Mouse (Mus musculus) 3T3-L1 (cell line): ENCODE measurements around the gene Tbx21.

Source experiments
- DNase-seq: peaks from one replicate; pipeline ENCODE4 v3.0.0-alpha.2; 2015; ENCODE audit warnings: low read depth, low spot score

The Tbx21 gene

DNA sequence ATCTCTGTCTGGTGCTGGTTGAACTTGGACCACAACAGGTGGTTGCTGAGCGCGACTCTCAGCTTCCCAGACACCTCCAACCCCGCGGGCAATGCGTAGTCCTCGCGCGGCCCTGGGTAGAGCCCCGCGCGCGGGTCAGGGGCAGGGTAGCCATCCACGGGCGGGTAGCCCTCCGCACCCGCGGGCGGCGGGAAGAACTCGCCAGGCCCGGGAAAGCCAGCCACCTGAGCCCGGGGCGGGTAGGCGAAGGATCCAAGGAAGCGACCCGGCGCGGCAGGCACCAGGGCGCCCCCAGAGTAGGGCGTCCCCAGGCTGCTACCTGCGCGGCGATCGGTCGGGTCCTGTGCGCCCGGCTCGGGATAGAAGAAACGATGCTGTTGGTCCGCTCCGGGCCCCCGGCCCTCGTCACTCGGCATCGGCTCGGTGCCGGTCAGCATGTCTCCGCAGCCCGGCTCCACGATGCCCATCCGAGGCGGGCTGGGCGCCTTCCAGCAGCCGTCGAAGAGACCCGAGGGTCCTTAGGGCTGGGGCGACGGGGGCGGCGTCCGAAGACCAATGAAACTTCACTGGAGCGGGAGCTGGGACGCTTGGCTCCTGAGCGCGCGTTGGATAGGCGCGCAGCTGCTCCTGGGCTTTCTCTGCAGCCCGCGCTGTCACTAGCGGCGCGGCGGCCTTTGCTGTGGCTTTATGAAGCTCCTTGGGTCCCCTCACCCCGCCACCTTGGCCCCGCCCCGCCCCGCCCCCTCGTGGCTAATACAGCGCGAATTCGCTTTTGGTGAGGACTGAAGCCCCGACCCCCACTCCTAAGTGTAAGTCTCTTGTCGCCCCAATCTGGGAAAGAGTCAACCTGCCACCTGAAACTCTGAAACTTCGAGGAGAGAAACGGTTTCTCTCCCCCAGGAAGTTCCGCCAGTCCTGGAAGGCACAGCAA, at the start of gene Tbx21:
TSS of gene Tbx21 (minus strand) at position 661 of the 931 bp plus-strand sequence.
- no peak for DNase-seq

GRCm38 (mm10) chr11:97160341-97160740, 45.2 kb upstream of the Tbx21 start:
- no peak for DNase-seq

DNA sequence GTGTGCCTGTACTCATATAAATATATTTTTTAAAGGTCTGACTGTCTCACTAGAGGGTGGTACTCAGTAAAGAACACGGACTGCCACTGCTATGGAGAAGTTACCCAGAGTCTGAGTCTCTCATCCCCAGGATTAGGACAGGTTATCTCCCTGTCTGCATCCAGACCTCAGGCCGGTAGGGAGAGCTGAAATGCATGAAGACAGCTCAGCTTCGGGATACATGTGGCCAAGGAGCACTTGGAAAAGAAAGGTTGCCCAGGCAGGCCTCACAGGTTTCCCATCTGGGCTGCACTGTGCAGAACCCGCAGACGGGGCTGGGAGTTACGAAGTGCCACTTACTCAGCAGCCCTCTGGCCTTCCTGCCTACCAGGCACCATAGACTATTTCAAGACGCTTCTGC, 41.9 kb upstream of the Tbx21 start:
- no peak for DNase-seq

GRCm38 (mm10) chr11:97152662-97153287, 37.6 kb upstream of the Tbx21 start:
- DNase-seq, result peak; percentile 82

DNA sequence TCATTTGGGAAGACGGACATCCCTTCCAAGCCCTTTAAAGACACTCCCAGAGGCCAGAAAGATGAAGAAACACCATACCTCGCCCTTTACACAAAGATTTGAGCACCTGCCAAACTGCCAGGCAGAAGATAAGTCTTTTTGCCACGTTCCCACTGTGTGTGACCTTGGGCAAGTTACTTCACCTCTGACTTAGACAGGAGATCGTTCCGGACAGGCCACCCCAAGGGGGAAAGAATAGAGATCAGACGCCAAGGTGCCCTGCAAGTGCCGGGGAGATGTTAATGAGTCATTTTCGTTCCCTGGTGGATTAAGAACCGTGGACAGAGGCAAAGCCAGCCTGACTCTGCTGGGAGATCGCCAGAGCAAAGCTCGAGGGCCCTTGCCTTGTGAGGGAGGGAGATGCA, 36.9 kb upstream of the Tbx21 start:
- peak; percentile 91 for DNase-seq

DNA sequence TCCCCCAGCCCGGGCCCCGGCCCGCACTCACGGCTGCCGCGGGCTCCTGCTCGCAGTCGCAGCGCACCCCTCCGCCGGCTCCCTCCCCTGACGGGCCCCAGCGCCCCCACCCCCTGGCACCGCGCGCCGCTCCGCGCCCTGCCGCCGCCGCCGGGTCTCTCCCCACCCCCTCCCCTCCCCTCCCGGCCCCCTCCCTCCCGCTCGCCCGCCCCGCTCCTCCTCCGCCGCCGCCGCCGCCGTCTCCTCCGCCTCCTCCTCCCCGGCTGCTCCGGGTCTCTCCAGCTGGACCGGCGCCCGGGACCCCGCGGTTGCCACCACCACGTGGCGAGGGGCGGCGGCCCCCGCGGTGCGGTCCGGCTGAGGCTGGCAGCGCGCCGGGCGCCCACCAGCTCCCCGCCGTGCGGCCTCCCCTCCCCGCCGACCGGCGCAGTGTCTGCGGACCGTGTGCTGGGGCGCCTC, 36.2 kb upstream of the Tbx21 start, which contains the start of gene Tbkbp1:
TSS of gene Tbkbp1 (minus strand) at position 153 of the 459 bp plus-strand sequence.
- DNase-seq, result no peak

- no peak for DNase-seq
Observed at GRCm38 (mm10) chr11:97150411-97151330, 35.5 kb upstream of the Tbx21 start.

DNA sequence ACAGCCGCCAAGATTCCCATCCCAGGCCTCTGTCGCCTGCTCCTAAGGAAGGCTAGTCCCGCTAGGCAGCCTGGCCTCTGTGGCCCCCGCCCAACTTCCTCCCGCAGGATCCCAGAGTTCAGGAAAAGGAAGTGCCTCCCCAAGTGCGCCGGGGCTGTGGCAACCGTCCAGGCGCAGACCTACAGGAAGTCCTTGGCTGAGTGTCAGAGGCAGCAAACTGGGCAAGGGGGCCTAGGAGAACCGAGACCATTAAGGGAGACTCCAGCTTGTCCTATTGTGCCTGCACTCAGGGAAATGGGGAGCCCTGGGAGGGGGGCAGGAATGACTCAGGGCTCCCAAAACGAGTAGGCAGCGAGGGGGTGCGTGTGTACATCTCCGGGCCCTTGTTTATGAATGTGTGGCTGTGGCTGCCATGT, 34.9 kb upstream of the Tbx21 start:
- DNase-seq, result no peak

- no peak for DNase-seq
Observed at GRCm38 (mm10) chr11:97149026-97149425, 33.9 kb upstream of the Tbx21 start.

DNA sequence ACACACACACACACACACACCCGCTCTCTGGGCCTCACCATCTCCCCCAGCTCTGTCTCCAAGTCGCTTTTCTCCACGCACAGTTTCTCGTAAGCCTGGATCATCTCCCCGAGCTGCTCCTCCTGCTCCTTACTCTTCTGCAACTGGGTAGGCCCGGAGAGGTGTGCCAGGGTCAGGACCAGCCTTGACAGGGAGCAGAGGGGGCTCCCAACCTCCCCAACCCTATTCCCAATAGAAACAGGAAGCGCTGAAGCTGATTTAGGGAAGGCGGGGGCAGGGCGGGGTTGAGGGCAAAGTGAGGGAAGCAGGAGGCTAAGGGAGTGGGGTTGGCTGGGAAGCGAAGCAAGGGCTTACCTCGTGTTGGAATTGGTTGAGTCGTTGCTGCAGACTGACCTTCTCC, 33.5 kb upstream of the Tbx21 start:
- DNase-seq, result no peak

GRCm38 (mm10) chr11:97147333-97147732, 32.2 kb upstream of the Tbx21 start:
- DNase-seq, result no peak

DNA sequence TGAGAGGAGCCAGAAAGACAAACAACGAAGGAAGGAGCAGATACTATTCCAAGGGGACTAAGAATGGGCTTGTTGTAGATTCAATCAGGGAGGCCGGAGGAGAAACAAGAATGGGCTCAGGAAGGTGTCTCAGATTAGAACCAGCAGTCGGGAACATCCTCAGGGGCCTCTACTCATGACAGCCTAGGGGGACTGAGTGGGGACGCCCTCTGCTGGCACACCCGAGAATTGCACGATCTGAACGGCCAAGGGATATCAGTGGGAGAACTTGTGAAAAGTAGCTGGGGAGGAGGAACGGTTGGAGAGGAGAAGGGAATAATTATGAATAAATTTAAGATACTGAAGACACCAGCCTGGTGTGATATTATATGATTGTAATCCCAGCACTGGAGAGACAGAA, 31.6 kb upstream of the Tbx21 start:
- DNase-seq, result peak; percentile 75

DNA sequence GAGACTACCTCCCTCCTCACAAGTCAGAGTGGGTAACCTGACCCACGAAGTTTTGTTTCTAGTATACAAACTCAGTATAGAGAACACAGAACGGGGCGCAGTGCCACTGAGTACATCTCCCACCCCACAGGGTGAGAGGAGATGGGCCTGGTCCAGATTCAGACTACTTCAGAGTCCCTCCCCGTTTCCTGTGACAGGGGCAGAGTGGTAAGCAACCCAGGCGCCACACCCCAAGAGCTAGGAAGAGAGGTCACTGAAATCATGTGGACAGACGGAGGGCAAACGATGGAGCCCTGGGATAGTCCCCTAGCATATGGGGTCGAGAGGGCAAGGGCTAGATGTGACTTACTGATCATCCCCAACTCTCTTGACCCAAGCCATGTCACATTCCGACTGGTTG, 30.8 kb upstream of the Tbx21 start:
- DNase-seq, result no peak

DNA sequence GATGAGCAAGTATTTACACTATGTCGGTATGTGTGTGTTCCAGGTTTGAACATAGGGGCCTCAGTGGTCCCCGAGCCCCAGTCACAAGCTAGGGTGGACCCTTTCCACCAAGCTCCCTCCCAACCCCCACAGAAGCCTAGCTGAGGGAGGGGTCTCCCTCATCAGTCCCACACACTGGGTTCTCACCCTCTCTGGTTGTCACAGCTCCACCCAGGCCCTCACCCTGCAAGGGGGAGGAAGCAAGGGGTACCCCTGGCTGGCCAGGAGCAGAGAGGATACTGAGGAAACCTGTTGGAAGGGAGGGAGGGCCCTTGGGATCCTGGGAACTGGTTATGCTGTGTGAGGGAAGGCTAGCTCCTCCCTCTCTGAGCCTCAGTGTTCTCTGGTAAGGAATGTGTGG, 30.2 kb upstream of the Tbx21 start:
- no peak for DNase-seq

- no peak for DNase-seq
Observed at GRCm38 (mm10) chr11:97143196-97143900, 28.2 kb upstream of the Tbx21 start.

GRCm38 (mm10) chr11:97142159-97142608, 27.1 kb upstream of the Tbx21 start:
- no peak for DNase-seq

- DNase-seq, result peak; percentile 84
Observed at GRCm38 (mm10) chr11:97140811-97141210, 25.7 kb upstream of the Tbx21 start.

- DNase-seq, result no peak
Observed at GRCm38 (mm10) chr11:97139256-97139655, 24.1 kb upstream of the Tbx21 start.

DNA sequence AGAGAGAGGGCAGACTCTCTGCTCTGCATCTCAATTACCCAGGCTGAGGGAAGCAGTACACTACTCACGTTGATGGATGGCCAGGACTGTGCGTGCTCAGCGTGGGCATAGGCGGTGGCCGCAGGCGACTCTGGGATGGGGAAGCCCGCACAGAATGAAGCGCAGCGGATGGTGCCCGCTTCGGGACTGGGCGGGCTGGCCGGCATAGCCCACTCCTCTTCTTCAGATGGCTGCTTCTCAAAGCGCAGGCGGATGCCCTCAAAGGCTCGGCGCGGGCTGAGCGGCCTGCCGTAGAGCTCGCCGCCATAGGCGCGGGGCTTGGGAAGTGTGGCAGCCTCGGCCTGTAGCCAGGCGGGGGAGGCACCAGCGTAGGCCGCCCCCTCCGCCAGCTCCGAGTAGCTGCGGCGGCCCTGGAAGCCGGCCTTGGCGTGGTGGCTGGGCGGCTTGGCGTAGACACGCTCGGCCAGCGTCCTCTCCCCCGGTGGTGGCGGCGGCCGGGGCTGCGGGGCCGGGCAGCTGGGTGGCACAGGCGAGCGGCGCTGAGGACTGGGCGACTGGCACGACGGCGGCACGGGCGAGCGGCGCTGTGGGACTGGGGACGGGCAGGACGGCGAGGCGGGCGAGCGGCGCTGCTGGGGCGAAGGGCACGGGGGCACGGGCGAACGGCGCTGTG, 23.6 kb upstream of the Tbx21 start:
- DNase-seq, result no peak

DNA sequence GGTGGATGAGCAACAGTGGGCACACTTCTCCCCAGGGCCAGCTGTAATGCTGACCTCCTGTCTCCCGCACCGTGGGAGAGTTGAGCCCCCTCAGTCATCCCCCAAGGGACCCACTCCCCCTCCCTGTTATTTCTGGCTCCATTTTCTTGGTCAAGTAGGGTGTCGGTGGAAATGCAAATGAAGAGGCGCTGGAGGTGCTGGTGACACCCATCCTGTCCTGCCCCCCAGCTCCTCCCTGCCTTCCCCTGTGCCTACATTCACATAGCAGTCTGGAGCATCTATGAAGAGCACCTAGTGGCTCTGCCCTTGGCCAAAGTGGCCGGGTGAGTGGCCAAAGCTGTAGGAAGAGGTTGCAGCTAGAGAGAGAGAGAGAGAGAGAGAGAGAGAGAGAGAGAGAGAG, 18.1 kb upstream of the Tbx21 start:
- DNase-seq, result no peak
